Mouse (Mus musculus): ENCODE measurements around the gene Gm49601. TPM values are rescaled to one million over a fixed set of nuclear protein-coding genes. Genes with fewer than 3 reads are reported as not detected.

Gm49601 gene
- 2.3 and 4.8 TPM in 2 replicates for total RNA-seq (2017)

GRCm38 (mm10) chr16:18626376-18626878 lies at the start of gene Gm49601:
TSS of gene Gm49601 (minus strand) at chr16:18626427.
- ATAC-seq (ENCODE audit: extremely low read depth, insufficient number of reproducible peaks, low FRiP score, poor library complexity, severe bottlenecking): peak; percentile 66

DNA sequence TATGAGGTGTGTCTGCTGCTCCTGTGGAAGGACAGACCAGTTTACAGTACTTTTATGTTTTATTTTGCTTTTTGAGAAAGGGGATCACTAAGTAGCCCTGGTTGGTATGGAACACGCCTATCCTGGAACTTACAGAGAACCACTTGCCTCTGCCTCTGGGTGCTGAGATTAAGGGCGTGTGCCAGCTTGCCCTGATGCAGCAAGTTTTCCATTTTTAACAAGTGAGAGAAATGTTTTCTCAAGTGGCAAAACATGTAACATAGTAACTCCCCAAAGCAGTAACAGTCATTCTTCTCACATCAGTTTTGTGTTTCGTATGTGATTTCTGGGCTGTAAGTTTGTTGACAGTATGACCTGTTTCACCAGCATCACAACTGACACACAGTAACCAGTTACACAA lies 46.8 kb upstream of the Gm49601 start:
- no peak for ATAC-seq (ENCODE audit: extremely low read depth, insufficient number of reproducible peaks, low FRiP score, poor library complexity, severe bottlenecking)

DNA sequence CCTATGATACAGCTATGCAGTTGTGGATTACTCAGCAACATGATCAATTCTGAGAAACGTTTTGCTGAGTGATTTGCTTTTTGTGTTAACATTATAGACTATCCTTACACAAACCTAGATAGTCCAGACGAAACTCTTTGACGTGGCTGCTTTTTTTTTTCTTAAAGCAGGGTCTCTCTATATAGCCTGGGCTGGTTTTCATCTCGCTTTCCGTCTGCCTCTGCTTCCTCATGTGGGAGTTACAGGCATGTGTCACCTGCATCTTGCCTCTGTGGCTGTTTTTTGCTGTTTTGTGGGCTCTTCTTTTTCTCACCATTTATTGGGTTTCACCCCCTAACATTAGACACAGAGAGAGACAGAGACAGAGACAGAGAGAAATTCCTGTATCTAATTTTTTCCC lies 45.8 kb upstream of the Gm49601 start:
- no peak for ATAC-seq (ENCODE audit: extremely low read depth, insufficient number of reproducible peaks, low FRiP score, poor library complexity, severe bottlenecking)

DNA sequence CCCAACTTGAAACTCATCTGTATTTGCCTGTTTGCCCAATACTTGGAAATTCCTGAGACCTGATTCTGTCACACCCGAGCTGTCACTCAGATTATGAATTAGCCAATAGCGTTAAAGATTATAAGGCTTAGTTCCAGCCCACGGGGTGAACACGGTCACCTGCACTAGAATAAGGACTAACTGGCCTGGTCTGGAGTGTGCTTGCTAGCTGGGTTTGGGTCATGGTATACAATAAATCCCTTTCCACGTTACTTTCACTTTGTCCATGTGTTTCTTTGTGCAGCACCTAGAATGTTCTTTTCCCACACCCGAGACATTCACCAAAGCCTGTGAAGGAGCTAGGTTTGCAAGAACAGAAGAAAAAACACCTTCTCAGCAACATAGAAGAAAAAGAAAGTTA lies 43.7 kb upstream of the Gm49601 start:
- ATAC-seq (ENCODE audit: extremely low read depth, insufficient number of reproducible peaks, low FRiP score, poor library complexity, severe bottlenecking): no peak

- no peak for ATAC-seq (ENCODE audit: extremely low read depth, insufficient number of reproducible peaks, low FRiP score, poor library complexity, severe bottlenecking)
These were observed 32.4 kb upstream of the Gm49601 start for GRCm38 (mm10) chr16:18658597-18658996.

DNA sequence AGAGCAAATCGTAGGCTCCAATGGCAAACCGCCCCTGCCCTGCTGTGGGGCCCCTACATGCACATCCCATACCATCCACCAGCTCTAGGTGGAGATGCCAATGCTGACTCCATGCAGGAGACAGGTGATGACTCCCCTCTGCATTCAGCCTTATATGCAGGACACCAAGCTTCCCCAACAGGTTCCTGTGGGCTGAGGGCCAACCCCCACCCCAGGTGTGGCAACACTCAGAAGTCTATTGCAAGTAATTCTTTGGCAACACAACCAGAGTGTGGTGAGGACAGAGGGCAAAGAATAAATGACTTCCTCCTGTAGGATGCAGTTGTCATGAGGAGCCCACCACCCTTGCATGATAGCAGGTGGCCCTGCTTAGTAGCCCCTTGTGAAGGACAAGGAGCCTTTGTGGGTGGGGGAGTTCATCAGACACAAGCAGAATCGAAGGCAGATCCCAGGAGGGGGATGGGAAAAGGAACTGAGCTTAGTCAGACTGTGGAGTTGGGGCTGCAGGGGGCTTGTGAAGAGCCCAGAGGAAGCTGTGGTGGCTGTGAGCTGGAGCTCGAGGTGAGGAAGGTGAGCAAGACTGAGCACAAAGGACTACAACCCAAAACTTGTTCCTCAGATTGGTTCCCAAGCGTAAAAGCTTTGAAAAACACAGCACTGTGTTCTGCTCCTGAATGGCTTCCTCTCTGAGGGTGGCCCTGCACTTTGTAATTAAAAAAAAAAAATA lies 29.3 kb upstream of the Gm49601 start:
- peak; percentile 63 for ATAC-seq (ENCODE audit: extremely low read depth, insufficient number of reproducible peaks, low FRiP score, poor library complexity, severe bottlenecking)

DNA sequence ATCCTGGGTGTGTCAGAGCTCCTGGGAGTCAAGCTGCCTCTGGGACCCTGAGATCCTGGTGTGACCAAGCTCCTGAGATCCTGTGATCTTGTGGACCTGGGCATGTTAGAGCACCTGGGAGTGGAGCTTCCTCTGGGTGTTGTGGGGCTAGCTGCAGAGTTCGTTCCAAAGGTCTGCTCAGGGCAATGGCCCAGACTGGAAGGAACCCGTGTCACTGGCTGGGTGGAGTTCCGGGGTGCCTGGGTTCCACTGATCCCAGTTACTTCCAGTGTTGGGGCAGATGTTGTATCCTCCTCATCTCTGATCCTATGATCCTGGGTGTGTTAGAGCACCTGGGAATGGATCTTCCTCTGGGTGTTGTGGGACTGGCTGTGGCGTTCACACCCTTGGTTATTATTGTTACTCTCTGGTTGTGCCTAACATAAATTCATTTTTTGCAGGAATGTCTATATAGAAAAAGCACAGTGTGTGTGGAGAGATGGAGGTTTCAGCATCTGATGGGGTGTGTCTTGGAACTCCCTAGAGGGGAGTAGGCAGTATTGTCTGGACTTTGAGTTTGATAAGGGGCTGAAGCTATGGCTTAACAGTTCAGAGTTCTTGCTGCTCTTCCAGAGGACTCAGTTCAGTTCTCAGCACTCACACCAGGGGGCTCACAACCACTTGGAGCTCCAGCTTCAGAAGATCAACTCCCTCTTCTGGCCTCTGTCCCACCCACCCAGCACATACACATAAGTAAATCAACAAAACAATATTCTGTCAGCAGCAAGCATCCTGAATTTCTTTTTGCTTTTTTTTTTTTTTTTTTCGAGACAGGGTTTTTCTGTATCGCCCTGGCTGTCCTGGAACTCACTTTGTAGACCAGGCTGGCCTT lies 27.3 kb upstream of the Gm49601 start:
- no peak for ATAC-seq (ENCODE audit: extremely low read depth, insufficient number of reproducible peaks, low FRiP score, poor library complexity, severe bottlenecking)

GRCm38 (mm10) chr16:18649126-18649525 lies 22.9 kb upstream of the Gm49601 start:
- ATAC-seq (ENCODE audit: extremely low read depth, insufficient number of reproducible peaks, low FRiP score, poor library complexity, severe bottlenecking): no peak

DNA sequence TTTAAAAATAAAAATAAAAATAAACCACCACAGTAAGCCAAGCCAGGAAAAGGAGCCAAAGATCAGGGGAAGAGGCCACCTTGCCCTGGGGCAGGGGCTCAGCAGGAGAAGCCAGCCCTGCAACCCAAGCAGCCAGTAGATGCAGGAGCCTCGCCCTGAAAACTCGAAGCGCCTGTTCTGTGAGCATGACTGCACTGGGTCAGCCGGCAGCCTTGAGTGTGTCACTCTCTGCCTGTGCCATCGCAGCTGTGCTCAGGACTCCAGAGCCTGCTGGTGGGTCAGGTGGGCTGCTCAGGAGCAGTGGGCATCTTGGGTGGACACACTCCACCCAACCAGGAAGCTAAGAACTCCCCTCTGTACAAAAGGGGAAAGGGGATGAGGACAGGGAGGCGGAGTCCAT lies 19.1 kb upstream of the Gm49601 start:
- no peak for ATAC-seq (ENCODE audit: extremely low read depth, insufficient number of reproducible peaks, low FRiP score, poor library complexity, severe bottlenecking)

GRCm38 (mm10) chr16:18644485-18644884 lies 18.3 kb upstream of the Gm49601 start:
- no peak for ATAC-seq (ENCODE audit: extremely low read depth, insufficient number of reproducible peaks, low FRiP score, poor library complexity, severe bottlenecking)

- ATAC-seq (ENCODE audit: extremely low read depth, insufficient number of reproducible peaks, low FRiP score, poor library complexity, severe bottlenecking): no peak
These were observed 17.3 kb upstream of the Gm49601 start for GRCm38 (mm10) chr16:18643406-18643998.

- ATAC-seq (ENCODE audit: extremely low read depth, insufficient number of reproducible peaks, low FRiP score, poor library complexity, severe bottlenecking): no peak
These were observed 16.7 kb upstream of the Gm49601 start for GRCm38 (mm10) chr16:18642897-18643296.

GRCm38 (mm10) chr16:18642291-18642690 lies 16.1 kb upstream of the Gm49601 start:
- ATAC-seq (ENCODE audit: extremely low read depth, insufficient number of reproducible peaks, low FRiP score, poor library complexity, severe bottlenecking): no peak

GRCm38 (mm10) chr16:18639382-18639929 lies 13.2 kb upstream of the Gm49601 start:
- ATAC-seq (ENCODE audit: extremely low read depth, insufficient number of reproducible peaks, low FRiP score, poor library complexity, severe bottlenecking): no peak

DNA sequence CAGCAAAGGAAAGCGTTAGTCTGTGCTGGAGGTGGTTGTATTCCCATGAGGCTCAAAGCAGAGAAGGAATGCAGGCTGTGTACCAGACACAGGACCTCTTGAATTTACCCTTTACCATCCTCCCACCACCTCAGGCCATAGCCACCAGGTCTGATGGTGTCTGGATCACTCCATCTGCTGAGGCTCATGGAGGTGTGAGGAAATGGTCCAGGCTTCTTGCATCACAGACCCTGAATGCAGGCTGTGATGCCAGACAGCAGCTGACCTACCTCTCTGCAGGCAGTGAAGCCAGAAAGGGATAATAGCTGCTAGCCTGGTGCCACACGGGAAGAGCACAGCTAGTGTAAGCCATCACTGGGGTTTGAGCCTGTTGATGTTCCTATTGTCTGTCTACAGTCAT lies 12.2 kb upstream of the Gm49601 start:
- ATAC-seq (ENCODE audit: extremely low read depth, insufficient number of reproducible peaks, low FRiP score, poor library complexity, severe bottlenecking): no peak

- no peak for ATAC-seq (ENCODE audit: extremely low read depth, insufficient number of reproducible peaks, low FRiP score, poor library complexity, severe bottlenecking)
These were observed 10.6 kb upstream of the Gm49601 start for GRCm38 (mm10) chr16:18636804-18637203.

- ATAC-seq (ENCODE audit: extremely low read depth, insufficient number of reproducible peaks, low FRiP score, poor library complexity, severe bottlenecking): no peak
These were observed 10.2 kb upstream of the Gm49601 start for GRCm38 (mm10) chr16:18636401-18636800.

- ATAC-seq (ENCODE audit: extremely low read depth, insufficient number of reproducible peaks, low FRiP score, poor library complexity, severe bottlenecking): no peak
These were observed 7.1 kb upstream of the Gm49601 start for GRCm38 (mm10) chr16:18633333-18633732.

GRCm38 (mm10) chr16:18632816-18633215 lies 6.6 kb upstream of the Gm49601 start:
- ATAC-seq (ENCODE audit: extremely low read depth, insufficient number of reproducible peaks, low FRiP score, poor library complexity, severe bottlenecking): no peak

All from neutrophil, adult 5-6 weeks (primary cell).